Mouse (Mus musculus): ENCODE results near the gene Bpifb2. TPM values are rescaled to one million over a fixed set of nuclear protein-coding genes. Genes with fewer than 3 reads are reported as not detected.
A peak's percentile ranks its signal among the peaks of the same experiment; 100 is the strongest.

Gene Bpifb2
- total and polyA plus RNA-seq, 3 experiments = not detected

- no peak for TF ChIP-seq NRF1 (IDR thresholded peaks at IDR 0.05; ENCODE audit: insufficient read depth, low read depth, low read length, poor library complexity, severe bottlenecking)
- no peak for TF ChIP-seq MXI1 (IDR thresholded peaks at IDR 0.05; ENCODE audit: low read depth, low read length)
- TF ChIP-seq EP300 (IDR thresholded peaks at IDR 0.05; ENCODE audit: low read depth in 1 of 2, low read length in 2 of 2) = no peak
- TF ChIP-seq MAZ (IDR thresholded peaks at IDR 0.05; ENCODE audit: low read depth, low read length) = no peak
- no peak for TF ChIP-seq NELFE (IDR thresholded peaks at IDR 0.05; ENCODE audit: low read depth, low read length)
- TF ChIP-seq ZC3H11A (IDR thresholded peaks at IDR 0.05; ENCODE audit: low read depth, low read length) = peak; percentile 47; the same call in 1 of the 2 replicates
- no peak for TF ChIP-seq JUND (IDR thresholded peaks at IDR 0.05; ENCODE audit: low read depth, low read length)
- TF ChIP-seq CHD1 (IDR thresholded peaks at IDR 0.05; ENCODE audit: low read depth, low read length) = no peak
- TF ChIP-seq CHD2 (IDR thresholded peaks at IDR 0.05; ENCODE audit: low read length) = no peak
Measured at GRCm38 (mm10) chr2:153851030-153851360, 23.9 kb upstream of the Bpifb2 start (continued).

- Histone ChIP-seq H3K79me2 (ENCODE audit: control insufficient read depth, insufficient read depth, low read length, poor library complexity) (no peaks in the 10 kb centered on the region), H3K27ac (ENCODE audit: control insufficient read depth, low read depth, low read length) (no peak overlapping the region), H3K9ac (ENCODE audit: control insufficient read depth, low read depth, low read length, poor library complexity, severe bottlenecking) (no peak overlapping the region), H3K4me3 (ENCODE audit: control insufficient read depth in 1 of 2, insufficient read depth in 1 of 2, low read depth in 2 of 2, low read length in 2 of 2) (no peak overlapping the region), H3K9me3 (replicated peaks; ENCODE audit: insufficient read depth, low read length) (no peaks in the 10 kb centered on the region), H3K4me1 (ENCODE audit: control insufficient read depth in 1 of 2, insufficient read depth in 2 of 2, low read length in 2 of 2) (no peaks in the 10 kb centered on the region), H3K36me3 (ENCODE audit: control insufficient read depth in 1 of 2, insufficient read depth in 2 of 2, low read length in 2 of 2) (no peaks in the 10 kb centered on the region), H3K27me3 (ENCODE audit: control insufficient read depth in 1 of 2, insufficient read depth in 2 of 2, low read length in 2 of 2) (peaks cover 0 to 3% of the 10 kb centered on the region in 2 experiments; a peak in 1 of 4 replicates)
- no peak for TF ChIP-seq GATA1 (IDR thresholded peaks at IDR 0.05; ENCODE audit: low read depth, low read length)
- TF ChIP-seq NELFE (IDR thresholded peaks at IDR 0.05; ENCODE audit: low read depth, low read length) = no peak
- no peak for TF ChIP-seq USF1 (IDR thresholded peaks at IDR 0.05; ENCODE audit: low read depth, low read length)
- TF ChIP-seq USF2 (IDR thresholded peaks at IDR 0.05; ENCODE audit: borderline replicate concordance in 1 of 2, insufficient read depth in 1 of 2, low read depth in 1 of 2, low read length in 2 of 2) = no peak
- no peak for TF ChIP-seq ZKSCAN1 (IDR thresholded peaks at IDR 0.05; ENCODE audit: low read depth, low read length)
- no peak for TF ChIP-seq ZNF384 (IDR thresholded peaks at IDR 0.05; ENCODE audit: low read depth, low read length)
- no peak for TF ChIP-seq SIN3A (IDR thresholded peaks at IDR 0.05; ENCODE audit: low read length)
- no peak for TF ChIP-seq HCFC1 (IDR thresholded peaks at IDR 0.05; ENCODE audit: low read depth, low read length)
- no peak for DNase-seq (ENCODE audit: low read depth, low spot score)
Measured at GRCm38 (mm10) chr2:153853544-153853943, 21.3 kb upstream of the Bpifb2 start.

- Histone ChIP-seq H3K36me3 (ENCODE audit: control insufficient read depth in 1 of 2, insufficient read depth in 2 of 2, low read length in 2 of 2) (no peaks in the 10 kb centered on the region), H3K79me2 (ENCODE audit: control insufficient read depth, insufficient read depth, low read length, poor library complexity) (no peaks in the 10 kb centered on the region), H3K9ac (ENCODE audit: control insufficient read depth, low read depth, low read length, poor library complexity, severe bottlenecking) (no peak overlapping the region), H3K27me3 (ENCODE audit: control insufficient read depth in 1 of 2, insufficient read depth in 2 of 2, low read length in 2 of 2) (no peaks in the 10 kb centered on the region), H3K27ac (ENCODE audit: control insufficient read depth, low read depth, low read length) (no peak overlapping the region), H3K4me3 (ENCODE audit: control insufficient read depth in 1 of 2, insufficient read depth in 1 of 2, low read depth in 2 of 2, low read length in 2 of 2) (no peak overlapping the region), H3K9me3 (replicated peaks; ENCODE audit: insufficient read depth, low read length) (no peaks in the 10 kb centered on the region), H3K4me1 (ENCODE audit: control insufficient read depth in 1 of 2, insufficient read depth in 2 of 2, low read length in 2 of 2) (no peaks in the 10 kb centered on the region)
- DNase-seq (ENCODE audit: low read depth, low spot score) = no peak
- no peak for TF ChIP-seq TBP (IDR thresholded peaks at IDR 0.05; ENCODE audit: low read depth, low read length)
- no peak for TF ChIP-seq RCOR1 (IDR thresholded peaks at IDR 0.05; ENCODE audit: low read depth, low read length)
- TF ChIP-seq ZMIZ1 (IDR thresholded peaks at IDR 0.05; ENCODE audit: low read depth, low read length) = no peak
- no peak for TF ChIP-seq POLR2AphosphoS5 (IDR thresholded peaks at IDR 0.05; ENCODE audit: borderline replicate concordance, low read depth, low read length)
- TF ChIP-seq SIN3A (IDR thresholded peaks at IDR 0.05; ENCODE audit: low read length) = no peak
- no peak for TF ChIP-seq GATA1 (IDR thresholded peaks at IDR 0.05; ENCODE audit: low read depth, low read length)
- TF ChIP-seq HCFC1 (IDR thresholded peaks at IDR 0.05; ENCODE audit: low read depth, low read length) = no peak
- no peak for TF ChIP-seq ZNF384 (IDR thresholded peaks at IDR 0.05; ENCODE audit: low read depth, low read length)
- TF ChIP-seq NRF1 (IDR thresholded peaks at IDR 0.05; ENCODE audit: insufficient read depth, low read depth, low read length, poor library complexity, severe bottlenecking) = no peak
- TF ChIP-seq E2F4 (IDR thresholded peaks at IDR 0.05; ENCODE audit: borderline replicate concordance, low read depth, low read length) = no peak
- no peak for TF ChIP-seq MAZ (IDR thresholded peaks at IDR 0.05; ENCODE audit: low read depth, low read length)
- TF ChIP-seq MYC (IDR thresholded peaks at IDR 0.05; ENCODE audit: low read depth, low read length) = no peak
- TF ChIP-seq ETS1 (IDR thresholded peaks at IDR 0.05; ENCODE audit: low read depth, low read length) = no peak
- no peak for TF ChIP-seq SMC3 (IDR thresholded peaks at IDR 0.05; ENCODE audit: low read depth, low read length)
- no peak for TF ChIP-seq RAD21 (IDR thresholded peaks at IDR 0.05; ENCODE audit: low read depth, low read length)
- no peak for TF ChIP-seq MYB (IDR thresholded peaks at IDR 0.05; ENCODE audit: low read depth, low read length)
- TF ChIP-seq ZKSCAN1 (IDR thresholded peaks at IDR 0.05; ENCODE audit: low read depth, low read length) = no peak
Measured at GRCm38 (mm10) chr2:153859581-153859980, 15.3 kb upstream of the Bpifb2 start.
